Mouse (Mus musculus) testis, adult 2 months (tissue): ENCODE measurements around the gene Odf3.

Source experiments
- CTCF ChIP-seq: fragments of 200-500 bp; IDR thresholded peaks from 2 replicates; pipeline ENCODE4 v1.5.1; 2012; ENCODE audit warnings: low read depth, mild to moderate bottlenecking, inconsistent platforms, low read length, moderate library complexity; ENCODE audit not compliant: control insufficient read depth, insufficient read depth, insufficient replicate concordance
- POLR2A ChIP-seq: fragments of 200-500 bp; IDR thresholded peaks from 2 replicates; pipeline ENCODE4 v1.6.1; 2012; ENCODE audit warnings: low read depth, mild to moderate bottlenecking, inconsistent platforms, low read length, moderate library complexity; ENCODE audit not compliant: control insufficient read depth

- TF ChIP-seq CTCF = no peak
- no peak for TF ChIP-seq POLR2A
These were observed 50.3 kb downstream of the Odf3 start for GRCm38 (mm10) chr7:140897863-140898262.
